Mouse (Mus musculus) lung, adult 2 months (tissue): Measurements from ENCODE around the gene Kri1.
"Not testable (repeated sequence)": the region's sequence is repeated elsewhere in the genome, so short reads cannot be mapped to it uniquely, and the experiment has no call there.

ENCODE experiments used
- CTCF ChIP-seq: fragments of 200-500 bp; IDR thresholded peaks from 2 replicates; pipeline ENCODE4 v1.5.1; 2011; ENCODE audit warnings: mild to moderate bottlenecking, low read length, control low read depth; ENCODE audit not compliant: insufficient read depth
- POLR2A ChIP-seq: fragments of 200-500 bp; IDR thresholded peaks from 2 replicates; pipeline ENCODE4 v1.6.1; 2011; ENCODE audit warnings: low read depth, mild to moderate bottlenecking, control low read depth, low read length, borderline replicate concordance; ENCODE audit errors: extremely low read depth

DNA sequence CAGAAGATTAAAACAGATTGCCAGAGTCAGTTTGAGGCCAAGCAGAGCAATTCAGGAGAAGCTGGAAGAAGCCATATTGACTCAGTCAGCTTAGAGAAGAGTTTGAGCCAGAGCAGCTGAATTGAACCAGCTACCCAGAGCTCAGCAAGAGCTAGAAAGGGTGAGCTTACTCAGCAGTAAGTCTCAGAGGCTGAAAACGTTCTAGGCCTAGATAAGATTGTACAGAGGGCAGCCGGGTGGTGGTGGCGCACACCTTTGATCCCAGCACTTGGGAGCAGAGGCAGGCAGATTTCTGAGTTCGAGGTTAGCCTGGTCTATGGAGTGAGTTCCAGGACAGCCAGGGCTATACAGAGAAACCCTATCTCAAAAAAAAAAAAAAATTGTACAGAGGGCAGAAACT is 31.4 kb downstream of the Kri1 start:
- TF ChIP-seq POLR2A, CTCF: not testable (repeated sequence)
